Mouse (Mus musculus) stomach, embryonic 14.5 days (tissue): ENCODE results near the gene Fam129b. TPM values are rescaled to one million over a fixed set of nuclear protein-coding genes. Genes with fewer than 3 reads are reported as not detected.

Source experiments
- ATAC-seq: fragments of 200-750 bp; cut with Nextera tagmentation; 2 replicates; pipeline ENCODE4 v1.8.0; 2017; ENCODE audit warnings: low read depth, moderate TSS enrichment; ENCODE audit not compliant: insufficient number of reproducible peaks, insufficient read depth, low FRiP score
- H3K27ac ChIP-seq: fragments of 300-500 bp; sonication (generic); 2 replicates; pipeline ENCODE4 v1.5.1; 2014; ENCODE audit warnings: mild to moderate bottlenecking, low read length, moderate library complexity, mixed read lengths
- H3K27me3 ChIP-seq: fragments of 300-500 bp; sonication (generic); 2 replicates; pipeline ENCODE4 v1.6.1; 2014; ENCODE audit warnings: low read length, control low read depth, mixed read lengths; ENCODE audit not compliant: control insufficient read depth, insufficient read depth
- H3K36me3 ChIP-seq: fragments of 300-500 bp; sonication (generic); 2 replicates; pipeline ENCODE4 v1.6.1; 2014; ENCODE audit warnings: mild to moderate bottlenecking, control low read depth, low read length, moderate library complexity, mixed read lengths; ENCODE audit not compliant: control insufficient read depth, insufficient read depth
- H3K4me1 ChIP-seq: fragments of 300-500 bp; sonication (generic); 2 replicates; pipeline ENCODE4 v1.6.1; 2014; ENCODE audit warnings: low read length, control low read depth, mixed read lengths; ENCODE audit not compliant: control insufficient read depth, insufficient read depth
- H3K4me2 ChIP-seq: fragments of 300-500 bp; sonication (generic); replicated peaks from 2 replicates; pipeline ENCODE4 v1.6.1; 2014; ENCODE audit warnings: low read depth, low read length, control low read depth
- H3K4me3 ChIP-seq: fragments of 300-500 bp; sonication (generic); 2 replicates; pipeline ENCODE4 v1.5.1; 2014; ENCODE audit warnings: low read depth, low read length, control low read depth
- H3K9ac ChIP-seq: fragments of 300-500 bp; sonication (generic); replicated peaks from 2 replicates; pipeline ENCODE4 v1.6.1; 2014; ENCODE audit warnings: low read depth, mild to moderate bottlenecking, control low read depth, low read length, moderate library complexity, mixed read lengths
- H3K9me3 ChIP-seq: fragments of 300-500 bp; sonication (generic); 2 replicates; pipeline ENCODE4 v1.6.1; 2016; ENCODE audit warnings: low read depth, low read length, control low read depth; ENCODE audit not compliant: control insufficient read depth
- WGBS: fragments of 180-500 bp; shearing (Covaris S2); extraction: QIAGEN DNeasy Blood & Tissue Kit; methylation state at CpG from one replicate; pipeline ENCODE4 v1.1.7; 2014; 5-methylcytosine and 5-hydroxymethylcytosine counted together
- polyA plus RNA-seq: library from polyadenylated mRNA; unstranded; fragments of >200 nt; fragmentation: Nextera tagmentation; extraction: Ambion mirVana; gene quantifications from 2 replicates; pipeline ENCODE4 v1.2.1, GENCODE M21; 2014

Fam129b gene
- polyA plus RNA-seq, 1 experiment from 2014 or later, result 31.9 TPM

DNA sequence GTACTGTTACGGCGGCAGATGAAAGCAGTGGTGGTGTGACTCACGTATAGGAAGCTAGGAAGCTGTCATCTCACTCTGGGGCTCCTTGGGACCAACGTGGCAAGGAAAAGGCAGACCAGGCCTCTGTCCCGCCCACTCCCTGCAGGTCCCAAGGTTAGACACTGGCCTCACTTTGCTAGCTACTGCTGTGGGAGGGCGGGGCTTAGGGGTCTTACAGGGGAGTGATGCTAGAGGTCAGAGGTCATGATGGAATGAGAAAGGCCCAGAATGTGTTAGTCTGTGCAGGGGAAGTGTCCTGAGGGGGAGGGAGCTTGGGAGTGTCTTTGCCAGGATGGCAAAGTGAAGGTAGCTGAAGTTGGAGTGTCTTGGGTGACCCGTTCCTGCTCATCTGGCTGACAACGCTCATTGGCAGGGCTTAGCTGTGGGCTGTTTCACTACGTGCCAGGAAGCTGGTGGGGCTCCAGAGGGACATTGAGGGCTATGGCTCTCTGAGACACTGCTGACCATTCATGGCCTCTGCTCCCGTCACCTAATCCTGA lies 48.5 kb downstream of the Fam129b start:
- ATAC-seq, result no peak
- peaks cover 58% of the 10 kb centered on the region for H3K36me3 ChIP-seq
- H3K27me3 ChIP-seq, result no peaks in the 10 kb centered on the region
- WGBS, result 76% methylated on average over 10 of the region's 10 CpGs
- H3K4me3 ChIP-seq, result no peak overlapping the region
- H3K9ac ChIP-seq, result no peak overlapping the region
- no peaks in the 10 kb centered on the region for H3K9me3 ChIP-seq
- H3K27ac ChIP-seq, result no peak overlapping the region
- H3K4me1 ChIP-seq, result peaks cover 4% of the 10 kb centered on the region; the same call in 1 of the 2 replicates
- H3K4me2 ChIP-seq, result no peak overlapping the region

- WGBS, result 84% methylated on average over 12 of the region's 12 CpGs
- no peaks in the 10 kb centered on the region for H3K9me3 ChIP-seq
- no peaks in the 10 kb centered on the region for H3K27me3 ChIP-seq
- peaks cover 4% of the 10 kb centered on the region; the same call in 1 of the 2 replicates for H3K4me1 ChIP-seq
- H3K4me3 ChIP-seq, result no peak overlapping the region
- peaks cover 39% of the 10 kb centered on the region for H3K36me3 ChIP-seq
- no peak overlapping the region for H3K9ac ChIP-seq
- H3K4me2 ChIP-seq, result no peak overlapping the region
- ATAC-seq, result no peak
- H3K27ac ChIP-seq, result no peak overlapping the region
These were observed 50.6 kb downstream of the Fam129b start for GRCm38 (mm10) chr2:32926330-32927075.

- Histone ChIP-seq H3K36me3 (peaks cover 27% of the 10 kb centered on the region), H3K4me3 (no peak overlapping the region), H3K4me1 (peaks cover 4% of the 10 kb centered on the region; the same call in 1 of the 2 replicates), H3K4me2 (no peak overlapping the region), H3K27me3 (no peaks in the 10 kb centered on the region), H3K27ac (no peak overlapping the region), H3K9me3 (no peaks in the 10 kb centered on the region), H3K9ac (no peak overlapping the region)
- ATAC-seq, result no peak
- WGBS, result 61% methylated on average over 15 of the region's 15 CpGs
These were observed 51.8 kb downstream of the Fam129b start for GRCm38 (mm10) chr2:32927624-32928234.

DNA sequence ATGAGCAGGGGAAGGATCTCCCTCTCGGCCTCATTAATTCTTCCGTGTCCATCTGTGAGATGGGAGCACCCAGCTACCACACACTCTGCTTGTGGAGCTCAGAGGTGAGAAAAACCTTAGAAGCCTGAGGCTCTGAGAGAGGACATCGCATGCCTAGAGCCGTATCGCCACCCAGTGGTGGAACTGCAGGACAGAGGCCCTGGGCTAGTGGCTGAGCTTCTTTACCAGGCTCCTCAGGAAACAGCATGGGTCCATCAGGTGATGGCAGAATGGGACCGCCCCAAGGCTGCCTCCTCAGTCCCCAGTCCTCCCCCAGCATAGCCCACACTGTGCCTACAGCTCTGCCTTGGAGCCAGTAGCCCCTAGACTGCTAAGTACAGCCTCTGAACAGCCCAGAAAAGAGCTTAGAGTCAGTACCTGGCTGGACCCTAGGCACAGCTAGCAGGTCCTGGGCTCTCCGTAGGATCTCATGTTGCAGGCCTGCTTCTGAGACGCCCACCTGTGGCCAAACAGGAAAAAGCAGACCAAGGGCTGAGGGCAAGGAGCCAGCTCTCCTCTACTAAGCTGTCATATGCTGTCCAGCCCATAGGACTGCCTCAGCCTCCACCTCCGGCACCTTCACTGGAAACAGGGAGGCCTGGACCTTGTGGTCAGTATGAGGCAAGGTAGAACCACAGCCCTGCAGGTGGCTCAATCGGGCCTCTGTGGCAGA lies 52.5 kb downstream of the Fam129b start:
- Histone ChIP-seq H3K4me1 (peaks cover 4% of the 10 kb centered on the region; the same call in 1 of the 2 replicates), H3K4me3 (no peak overlapping the region), H3K36me3 (peaks cover 24% of the 10 kb centered on the region), H3K27me3 (no peaks in the 10 kb centered on the region), H3K9ac (no peak overlapping the region), H3K4me2 (no peak overlapping the region), H3K9me3 (no peaks in the 10 kb centered on the region), H3K27ac (no peak overlapping the region)
- 31% methylated on average over 10 of the region's 10 CpGs for WGBS
- peak; percentile 56; the same call in 1 of the 2 replicates for ATAC-seq

DNA sequence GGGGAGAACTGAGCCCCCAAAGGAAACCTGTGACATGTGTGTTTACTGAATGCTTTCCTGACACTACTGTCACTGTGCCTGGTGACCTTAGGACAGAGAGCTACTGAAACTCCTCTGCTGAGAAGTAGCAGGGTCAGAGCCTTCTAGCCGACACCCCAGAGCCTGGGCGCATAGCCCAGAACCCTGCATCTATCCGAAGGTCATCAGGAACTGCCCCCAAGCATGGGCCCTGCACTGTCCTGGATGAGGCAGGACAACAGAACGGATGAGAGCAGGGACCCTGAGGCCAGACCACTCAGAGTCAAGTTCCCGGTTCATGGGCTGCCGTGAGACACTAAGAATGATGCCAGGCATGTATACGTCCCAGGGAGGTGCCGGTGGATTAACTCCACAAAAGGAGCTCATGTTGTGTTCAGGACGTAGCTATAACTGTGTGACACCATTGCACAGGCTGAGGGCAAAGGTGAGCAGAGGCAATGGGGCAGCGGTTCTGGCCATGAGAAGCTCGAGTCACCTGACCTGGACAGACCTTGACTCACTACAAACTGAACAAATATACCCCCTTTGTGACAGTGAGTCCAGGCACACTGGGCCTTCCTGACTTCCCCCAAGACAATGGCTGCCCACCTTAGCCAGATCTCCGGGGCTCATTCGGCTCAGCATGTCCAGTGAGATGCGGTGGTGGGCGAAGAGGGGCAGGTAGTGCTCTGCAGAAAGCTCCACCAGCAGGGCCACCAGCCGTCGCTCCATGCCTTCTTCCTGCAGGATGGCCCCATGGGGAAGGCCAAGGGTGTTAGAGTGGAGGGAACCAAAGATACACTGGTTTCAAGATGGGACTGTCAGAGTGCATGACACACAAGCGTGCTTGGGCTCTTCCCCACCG lies 53.3 kb downstream of the Fam129b start:
- WGBS, result 87% methylated on average over 19 of the region's 19 CpGs

GRCm38 (mm10) chr2:32931730-32932129 lies 55.8 kb downstream of the Fam129b start:
- WGBS, result 76% methylated on average over 7 of the region's 7 CpGs
- H3K36me3 ChIP-seq, result peaks cover 17% of the 10 kb centered on the region; the same call in 1 of the 2 replicates

More for the DNA sequence above, 53.3 kb downstream of the Fam129b start:
- no peak overlapping the region for H3K9ac ChIP-seq
- peaks cover 4% of the 10 kb centered on the region; the same call in 1 of the 2 replicates for H3K4me1 ChIP-seq
- no peaks in the 10 kb centered on the region for H3K27me3 ChIP-seq
- no peak overlapping the region for H3K4me3 ChIP-seq
- no peaks in the 10 kb centered on the region for H3K9me3 ChIP-seq
- no peak overlapping the region for H3K4me2 ChIP-seq
- no peak overlapping the region for H3K27ac ChIP-seq
- no peak for ATAC-seq
- peaks cover 19% of the 10 kb centered on the region; the same call in 1 of the 2 replicates for H3K36me3 ChIP-seq

GRCm38 (mm10) chr2:32938741-32939140 lies 62.8 kb downstream of the Fam129b start:
- no peak overlapping the region for H3K4me2 ChIP-seq
- H3K27me3 ChIP-seq, result no peaks in the 10 kb centered on the region
- no peak overlapping the region for H3K27ac ChIP-seq
- H3K36me3 ChIP-seq, result peaks cover 28% of the 10 kb centered on the region; the same call in 1 of the 2 replicates
- no peak overlapping the region for H3K9ac ChIP-seq
- H3K4me3 ChIP-seq, result no peak overlapping the region
- no peaks in the 10 kb centered on the region for H3K4me1 ChIP-seq
- H3K9me3 ChIP-seq, result no peaks in the 10 kb centered on the region
- WGBS, result 93% methylated on average over 5 of the region's 5 CpGs
- no peak for ATAC-seq

More at GRCm38 (mm10) chr2:32931730-32932129, 55.8 kb downstream of the Fam129b start:
- H3K27me3 ChIP-seq, result no peaks in the 10 kb centered on the region
- H3K4me3 ChIP-seq, result no peak overlapping the region
- no peak overlapping the region for H3K4me2 ChIP-seq
- no peak overlapping the region for H3K9ac ChIP-seq
- H3K4me1 ChIP-seq, result peaks cover 4% of the 10 kb centered on the region; the same call in 1 of the 2 replicates
- no peak for ATAC-seq
- H3K27ac ChIP-seq, result no peak overlapping the region
- H3K9me3 ChIP-seq, result no peaks in the 10 kb centered on the region
